Mouse (Mus musculus): ENCODE results near the gene Shroom3. TPM values are rescaled to one million over a fixed set of nuclear protein-coding genes. Genes with fewer than 3 reads are reported as not detected.

The Shroom3 gene
- polyA plus RNA-seq, 1 experiment from 2014 or later = 2.1 TPM

DNA sequence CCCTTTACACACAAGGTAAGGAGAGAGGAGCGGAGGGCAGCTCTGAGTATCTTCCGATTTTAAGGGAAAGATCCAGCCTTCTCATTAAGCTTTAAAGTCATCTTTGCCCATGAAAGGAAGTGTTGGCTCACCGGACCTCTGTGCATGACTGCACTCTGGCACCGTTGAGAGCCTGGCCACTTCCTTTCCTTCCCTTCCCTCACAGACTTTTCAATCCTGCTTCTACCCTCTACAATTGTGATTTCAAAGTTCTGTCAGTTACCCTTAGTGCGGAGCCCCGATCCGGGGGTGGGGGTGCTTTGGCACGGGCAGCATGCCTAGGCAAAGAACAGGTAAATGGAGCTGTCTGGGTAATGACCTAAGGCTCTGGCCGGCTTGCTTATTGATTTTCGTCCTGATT, 244.4 kb downstream of the Shroom3 start:
- ATAC-seq (ENCODE audit: insufficient number of reproducible peaks, insufficient read depth, low FRiP score, low TSS enrichment, low read depth) = no peak
- Histone ChIP-seq H3K4me2 (no peak overlapping the region), H3K4me3 (no peak overlapping the region), H3K9me3 (no peaks in the 10 kb centered on the region), H3K27ac (no peak overlapping the region), H3K36me3 (no peaks in the 10 kb centered on the region), H3K9ac (no peak overlapping the region), H3K27me3 (no peaks in the 10 kb centered on the region), H3K4me1 (peaks cover 20% of the 10 kb centered on the region)
- WGBS = 79% methylated on average over 10 of the region's 10 CpGs

DNA sequence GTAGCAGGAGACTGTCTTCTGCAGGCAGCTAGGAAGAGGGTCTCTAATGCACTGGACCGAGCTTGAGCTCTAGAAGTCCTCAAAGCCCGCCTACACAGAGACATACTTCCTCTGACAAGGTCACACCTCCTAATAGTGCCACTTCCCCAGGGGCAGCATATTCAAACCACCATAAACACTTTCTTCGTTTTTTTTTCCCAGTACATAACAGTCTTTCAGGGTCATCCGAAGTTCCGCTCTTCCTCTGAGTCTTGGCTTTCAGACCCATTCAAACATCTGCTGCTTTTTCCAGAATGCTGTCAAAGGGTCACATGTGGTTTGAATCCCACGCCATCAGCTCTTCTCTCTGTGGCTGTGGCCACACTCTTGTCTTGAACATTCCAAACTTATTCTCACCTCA, 247.3 kb downstream of the Shroom3 start:
- Histone ChIP-seq H3K27me3 (no peaks in the 10 kb centered on the region), H3K9me3 (no peaks in the 10 kb centered on the region), H3K27ac (no peak overlapping the region), H3K4me3 (no peak overlapping the region), H3K4me2 (no peak overlapping the region), H3K36me3 (no peaks in the 10 kb centered on the region), H3K9ac (no peak overlapping the region), H3K4me1 (peaks cover 12% of the 10 kb centered on the region; the same call in 1 of the 2 replicates)
- 53% methylated on average over 6 of the region's 6 CpGs for WGBS
- ATAC-seq (ENCODE audit: insufficient number of reproducible peaks, insufficient read depth, low FRiP score, low TSS enrichment, low read depth) = no peak

DNA sequence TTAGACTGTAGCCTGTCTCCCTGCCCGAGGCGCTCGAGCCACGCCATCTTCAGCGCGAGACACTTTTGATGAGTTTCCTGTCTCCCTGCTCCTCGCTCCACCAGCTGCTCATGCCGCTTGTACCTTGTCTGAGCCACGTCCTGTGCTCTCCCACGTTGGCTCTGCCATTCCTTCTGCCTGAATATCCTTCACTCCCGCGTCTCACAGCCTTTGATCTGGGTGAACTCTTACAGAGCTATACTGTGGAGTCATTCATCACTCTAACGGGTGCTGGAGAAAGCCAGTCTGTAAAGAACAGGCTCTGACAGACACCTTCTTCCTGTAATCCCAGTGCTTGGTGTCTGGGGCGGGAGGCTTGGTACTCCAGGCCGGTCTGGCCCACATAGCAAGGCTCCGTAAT, 248.1 kb downstream of the Shroom3 start:
- Histone ChIP-seq H3K9me3 (no peaks in the 10 kb centered on the region), H3K4me3 (no peak overlapping the region), H3K9ac (no peak overlapping the region), H3K4me2 (no peak overlapping the region), H3K4me1 (peaks cover 12% of the 10 kb centered on the region; the same call in 1 of the 2 replicates), H3K27ac (no peak overlapping the region), H3K36me3 (no peaks in the 10 kb centered on the region), H3K27me3 (no peaks in the 10 kb centered on the region)
- ATAC-seq (ENCODE audit: insufficient number of reproducible peaks, insufficient read depth, low FRiP score, low TSS enrichment, low read depth) = no peak
- 64% methylated on average over 16 of the region's 16 CpGs for WGBS

- no peak for ATAC-seq (ENCODE audit: insufficient number of reproducible peaks, insufficient read depth, low FRiP score, low TSS enrichment, low read depth)
- Histone ChIP-seq H3K36me3 (no peaks in the 10 kb centered on the region), H3K4me2 (no peak overlapping the region), H3K4me1 (0 out of 2 replicates have a peak, but pooled peaks cover 9% of the 10 kb centered on the region), H3K9me3 (no peaks in the 10 kb centered on the region), H3K27ac (no peak overlapping the region), H3K4me3 (no peak overlapping the region), H3K27me3 (no peaks in the 10 kb centered on the region), H3K9ac (no peak overlapping the region)
- 77% methylated on average over 10 of the region's 10 CpGs for WGBS
Measured at GRCm38 (mm10) chr5:92933010-92933409, 249.8 kb downstream of the Shroom3 start.

DNA sequence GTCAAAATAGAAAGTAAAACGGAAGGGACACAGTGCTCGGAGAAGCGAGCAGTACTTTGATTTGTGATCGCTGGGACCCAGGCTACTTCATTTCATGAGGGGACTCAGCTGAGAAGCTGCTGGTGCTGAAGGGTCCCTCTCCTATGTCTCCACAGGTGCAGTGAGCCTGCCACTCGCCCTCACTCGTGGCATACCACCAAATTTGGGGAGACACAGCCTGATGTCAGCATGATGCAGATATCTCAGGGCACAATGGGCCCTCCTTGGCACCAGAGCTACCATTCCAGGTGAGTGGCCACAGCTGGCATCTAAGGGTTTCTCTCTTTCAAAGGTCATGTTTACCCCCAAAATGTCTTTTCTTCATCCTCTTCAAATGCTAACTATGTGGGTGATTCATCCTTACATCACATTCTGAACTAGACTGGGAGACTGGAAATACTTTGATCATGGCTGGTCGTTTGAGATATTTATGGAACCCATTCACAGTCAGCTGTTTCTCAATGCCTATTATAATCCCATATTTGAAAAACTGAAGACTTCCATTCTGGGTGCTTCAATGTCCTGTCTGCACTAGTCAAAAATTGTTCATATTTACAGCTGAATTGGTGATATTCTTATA, 250.5 kb downstream of the Shroom3 start:
- Histone ChIP-seq H3K4me2 (no peak overlapping the region), H3K4me1 (0 out of 2 replicates have a peak, but pooled peaks cover 9% of the 10 kb centered on the region), H3K4me3 (no peak overlapping the region), H3K9ac (no peak overlapping the region), H3K27me3 (no peaks in the 10 kb centered on the region), H3K27ac (no peak overlapping the region), H3K9me3 (no peaks in the 10 kb centered on the region), H3K36me3 (no peaks in the 10 kb centered on the region)
- no peak for ATAC-seq (ENCODE audit: insufficient number of reproducible peaks, insufficient read depth, low FRiP score, low TSS enrichment, low read depth)
- 83% methylated on average over 7 of the region's 7 CpGs for WGBS

DNA sequence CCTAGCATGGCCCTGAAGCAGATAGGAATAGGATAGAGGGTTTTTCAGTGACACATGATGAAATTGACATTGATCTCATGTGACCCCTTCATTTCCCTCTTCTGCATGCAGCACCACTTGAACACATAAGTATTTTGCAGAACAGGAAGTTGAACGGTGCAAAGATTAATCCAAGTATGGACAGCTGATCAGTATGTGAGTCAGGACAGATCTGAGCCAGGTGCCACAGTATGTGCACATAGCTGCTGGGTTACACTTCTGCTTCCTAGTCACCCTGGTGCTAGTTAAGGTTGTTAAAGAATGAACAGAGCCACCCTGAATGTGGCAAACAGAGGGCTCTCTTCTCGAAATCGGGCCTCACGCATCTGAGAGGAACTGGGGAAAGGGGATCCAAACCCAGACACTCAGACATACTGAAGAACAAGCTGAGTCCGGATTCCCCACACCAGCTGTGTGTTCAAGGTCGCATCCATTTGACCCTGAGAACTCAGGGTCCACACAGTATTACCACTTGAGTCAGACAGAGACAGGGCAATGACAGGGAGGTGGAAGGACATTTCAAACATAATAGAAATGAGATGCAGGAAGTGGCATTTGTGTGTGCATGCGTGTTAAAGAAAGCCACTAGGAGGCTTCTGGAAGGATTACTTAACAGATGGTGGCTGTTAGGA, 251.2 kb downstream of the Shroom3 start:
- no peaks in the 10 kb centered on the region for H3K36me3 ChIP-seq
- no peaks in the 10 kb centered on the region for H3K27me3 ChIP-seq
- H3K4me3 ChIP-seq = no peak overlapping the region
- no peaks in the 10 kb centered on the region for H3K9me3 ChIP-seq
- no peak overlapping the region for H3K27ac ChIP-seq
- 81% methylated on average over 7 of the region's 7 CpGs for WGBS
- ATAC-seq (ENCODE audit: insufficient number of reproducible peaks, insufficient read depth, low FRiP score, low TSS enrichment, low read depth) = no peak
- H3K4me2 ChIP-seq = no peak overlapping the region
- 0 out of 2 replicates have a peak, but pooled peaks cover 9% of the 10 kb centered on the region for H3K4me1 ChIP-seq
- no peak overlapping the region for H3K9ac ChIP-seq

- WGBS = 77% methylated on average over 8 of the region's 8 CpGs
- Histone ChIP-seq H3K27ac (no peak overlapping the region), H3K4me1 (0 out of 2 replicates have a peak, but pooled peaks cover 6% of the 10 kb centered on the region), H3K9ac (no peak overlapping the region), H3K4me3 (no peak overlapping the region), H3K27me3 (no peaks in the 10 kb centered on the region), H3K36me3 (peaks cover 11% of the 10 kb centered on the region), H3K9me3 (no peaks in the 10 kb centered on the region), H3K4me2 (no peak overlapping the region)
- no peak for ATAC-seq (ENCODE audit: insufficient number of reproducible peaks, insufficient read depth, low FRiP score, low TSS enrichment, low read depth)
Measured at GRCm38 (mm10) chr5:92935883-92936282, 252.6 kb downstream of the Shroom3 start.

GRCm38 (mm10) chr5:92937701-92938100, 254.5 kb downstream of the Shroom3 start:
- Histone ChIP-seq H3K36me3 (peaks cover 29% of the 10 kb centered on the region), H3K9me3 (peaks cover 17% of the 10 kb centered on the region), H3K4me2 (no peak overlapping the region), H3K4me3 (no peak overlapping the region), H3K9ac (no peak overlapping the region), H3K27ac (no peak overlapping the region), H3K4me1 (no peaks in the 10 kb centered on the region), H3K27me3 (no peaks in the 10 kb centered on the region)
- ATAC-seq (ENCODE audit: insufficient number of reproducible peaks, insufficient read depth, low FRiP score, low TSS enrichment, low read depth) = no peak
- 72% methylated on average over 4 of the region's 4 CpGs for WGBS

- WGBS = 80% methylated on average over 15 of the region's 15 CpGs
- no peaks in the 10 kb centered on the region for H3K27me3 ChIP-seq
- peaks cover 33% of the 10 kb centered on the region for H3K36me3 ChIP-seq
- peaks cover 20% of the 10 kb centered on the region for H3K9me3 ChIP-seq
- H3K4me3 ChIP-seq = no peak overlapping the region
- no peaks in the 10 kb centered on the region for H3K4me1 ChIP-seq
- H3K27ac ChIP-seq = no peak overlapping the region
- no peak for ATAC-seq (ENCODE audit: insufficient number of reproducible peaks, insufficient read depth, low FRiP score, low TSS enrichment, low read depth)
- no peak overlapping the region for H3K4me2 ChIP-seq
- no peak overlapping the region for H3K9ac ChIP-seq
Measured at GRCm38 (mm10) chr5:92939246-92939995, 256.2 kb downstream of the Shroom3 start.

GRCm38 (mm10) chr5:92942166-92942565, 258.9 kb downstream of the Shroom3 start:
- WGBS = 90% methylated on average over 57 of the region's 57 CpGs
- no peaks in the 10 kb centered on the region for H3K27me3 ChIP-seq
- ATAC-seq (ENCODE audit: insufficient number of reproducible peaks, insufficient read depth, low FRiP score, low TSS enrichment, low read depth) = 0 out of 2 replicates have a peak, but pooled peaks have one; percentile 20
- H3K36me3 ChIP-seq = peaks cover 33% of the 10 kb centered on the region
- H3K4me3 ChIP-seq = 0 out of 2 replicates have a peak overlapping the region, but pooled peaks have one; percentile 6
- peaks cover 20% of the 10 kb centered on the region for H3K9me3 ChIP-seq
- no peak overlapping the region for H3K27ac ChIP-seq
- H3K4me2 ChIP-seq = no peak overlapping the region
- H3K9ac ChIP-seq = no peak overlapping the region
- no peaks in the 10 kb centered on the region for H3K4me1 ChIP-seq

- 86% methylated on average over 47 of the region's 47 CpGs for WGBS
- ATAC-seq (ENCODE audit: insufficient number of reproducible peaks, insufficient read depth, low FRiP score, low TSS enrichment, low read depth) = peak; percentile 26; the same call in 1 of the 2 replicates
Measured at GRCm38 (mm10) chr5:92942577-92942976, 259.3 kb downstream of the Shroom3 start.

More at GRCm38 (mm10) chr5:92942577-92942976, 259.3 kb downstream of the Shroom3 start:
- Histone ChIP-seq H3K27ac (no peak overlapping the region), H3K9me3 (peaks cover 20% of the 10 kb centered on the region), H3K4me1 (no peaks in the 10 kb centered on the region), H3K36me3 (peaks cover 33% of the 10 kb centered on the region), H3K4me3 (0 out of 2 replicates have a peak overlapping the region, but pooled peaks have one; percentile 6), H3K9ac (no peak overlapping the region), H3K4me2 (no peak overlapping the region), H3K27me3 (no peaks in the 10 kb centered on the region)
